Mouse (Mus musculus): ENCODE results near the gene Cs.

Gene Cs

DNA sequence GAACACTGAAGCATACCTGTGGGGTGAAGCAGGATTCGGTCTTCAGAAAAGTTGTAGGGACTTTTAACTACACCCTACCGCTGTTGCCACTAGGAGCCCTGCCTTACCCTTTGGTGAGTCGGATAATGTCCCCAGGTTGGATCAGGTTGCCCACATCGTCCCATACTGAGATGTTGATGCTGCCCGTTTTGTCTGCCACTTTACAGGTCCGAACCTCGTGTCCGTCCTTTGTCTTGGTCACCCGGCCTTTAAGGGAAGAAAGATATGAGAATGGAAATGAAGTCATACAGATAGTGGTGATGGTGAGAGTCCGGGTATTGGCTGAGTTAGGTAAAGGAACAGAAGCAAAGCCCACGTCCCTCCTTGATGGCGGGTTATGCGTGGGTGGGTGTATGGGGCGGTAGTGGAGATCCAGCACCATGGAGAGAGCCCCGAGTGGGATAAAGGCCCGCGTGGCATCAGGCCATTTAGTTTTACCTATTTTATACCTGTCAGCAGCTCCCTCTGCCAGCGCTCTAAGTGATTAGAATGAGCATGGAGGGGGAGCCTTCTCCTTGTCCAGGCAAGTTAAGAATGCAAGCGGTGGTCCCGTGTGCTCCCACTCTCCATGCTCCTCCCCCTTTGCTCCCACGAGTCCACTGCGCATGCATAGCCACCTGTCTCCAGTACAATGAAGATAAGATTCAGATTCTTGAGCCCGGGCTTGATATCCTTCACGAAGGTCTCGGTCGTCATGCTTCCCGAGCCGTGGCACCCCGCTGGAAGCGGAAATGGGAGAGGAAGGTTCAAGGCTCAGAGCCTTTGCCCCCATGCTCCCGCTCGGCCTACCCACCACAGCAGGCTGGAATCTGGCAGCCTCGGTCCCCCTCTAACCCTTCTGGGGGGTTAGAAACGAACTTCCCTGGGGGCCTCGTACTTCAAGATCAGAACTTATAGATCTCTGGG, 71.3 kb downstream of the Cs start:
- no peak for DNase-seq (ENCODE audit: low spot score)

DNA sequence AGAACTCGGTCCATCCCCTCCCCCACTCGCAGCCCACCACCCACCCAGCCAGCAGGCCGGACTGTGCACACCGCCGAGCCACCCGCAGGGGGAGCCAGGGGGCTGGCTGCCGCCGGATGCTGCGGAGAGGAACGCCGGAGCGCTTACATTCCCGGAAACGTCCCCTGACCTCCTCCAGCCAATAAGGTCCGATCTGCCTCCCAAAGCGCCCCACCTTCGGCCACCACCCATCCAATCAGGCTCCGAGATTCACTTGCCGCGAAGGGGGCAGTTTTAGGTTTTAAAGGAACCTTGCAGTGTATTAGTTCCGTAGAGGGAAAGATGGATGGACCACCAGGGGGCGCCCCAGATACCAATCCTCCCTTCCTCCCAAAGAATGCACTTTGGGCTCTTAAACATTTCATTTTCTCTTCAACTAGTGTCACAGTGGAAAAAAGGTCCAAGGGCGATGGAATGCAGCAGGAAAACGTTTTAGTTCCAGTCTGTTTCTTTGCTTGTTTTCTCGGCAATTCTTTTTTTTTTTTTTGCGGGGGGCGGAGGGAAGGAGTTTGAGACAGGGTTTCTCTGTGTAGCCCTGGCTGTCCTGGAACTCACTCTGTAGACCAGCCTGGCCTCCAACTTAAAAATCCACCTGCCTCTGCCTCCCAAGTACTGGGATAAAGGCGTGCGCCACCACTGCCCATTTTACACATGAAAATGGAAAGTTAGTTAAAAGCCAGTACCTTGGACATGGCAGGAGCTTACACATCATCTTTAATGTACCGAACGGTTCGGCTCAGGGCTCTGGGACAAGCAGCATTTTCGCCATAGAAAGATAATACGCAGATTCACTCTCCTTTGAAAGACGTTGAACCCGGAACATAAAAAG, 72.4 kb downstream of the Cs start:
- peak; percentile 100 for DNase-seq (ENCODE audit: low spot score)

DNA sequence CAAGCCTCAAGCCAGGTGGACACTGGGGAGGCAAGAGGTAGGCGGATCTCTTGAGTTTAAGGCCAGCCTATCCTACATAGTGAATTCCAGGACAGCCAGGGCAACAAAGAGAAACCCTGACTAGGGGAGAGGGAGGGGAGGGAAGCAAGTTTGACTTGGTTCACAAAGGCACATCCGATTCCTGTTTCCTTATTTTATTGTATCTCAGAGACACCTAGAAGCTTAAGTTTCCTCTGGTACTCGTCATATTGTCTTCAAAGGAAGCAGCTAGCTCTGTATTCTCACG, 73.0 kb downstream of the Cs start:
- DNase-seq (ENCODE audit: low spot score), result no peak

DNA sequence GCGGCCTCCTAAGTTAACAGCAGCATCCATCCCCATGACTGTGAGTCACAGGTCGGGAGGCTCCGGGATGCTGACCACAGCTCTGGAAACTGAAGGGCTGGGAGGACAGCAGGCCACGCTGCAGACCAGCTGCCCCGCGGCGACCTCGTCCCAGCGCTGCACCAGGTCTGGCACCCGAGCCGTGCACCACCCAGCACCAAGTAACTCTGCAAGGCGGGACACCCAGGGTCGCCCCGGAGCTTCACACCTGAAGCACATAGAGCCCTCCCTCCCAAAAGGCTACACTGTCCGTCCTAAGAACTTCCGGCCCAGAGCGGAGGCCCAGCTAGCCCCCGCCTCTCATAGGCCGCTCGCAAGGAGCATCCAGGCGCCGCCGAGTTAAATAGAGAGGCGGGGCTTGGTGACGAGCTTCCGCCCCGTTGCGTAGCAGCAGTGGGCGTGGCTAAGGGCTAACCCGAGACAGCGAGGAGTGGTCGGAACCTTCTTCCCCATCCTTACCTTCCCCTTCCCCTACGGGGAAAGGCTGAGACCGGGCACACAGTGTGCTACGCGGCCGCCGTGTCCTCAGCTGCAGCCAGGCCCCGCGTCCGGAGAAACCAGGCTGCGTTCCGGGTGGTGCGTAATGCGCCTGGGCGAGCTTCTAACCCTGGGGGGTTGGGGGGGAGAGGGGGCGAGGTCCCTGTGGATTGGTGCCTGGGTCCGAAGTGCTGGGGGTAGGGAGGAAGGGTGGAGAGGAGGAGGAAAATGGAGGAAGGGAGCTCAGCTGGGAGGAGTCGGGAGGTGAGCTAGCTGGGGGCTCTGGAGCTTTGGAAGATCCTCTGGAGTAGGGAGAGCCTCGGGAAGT, 73.9 kb downstream of the Cs start, which contains the start of the genes Nabp2 and Rnf41:
Nabp2 (minus strand) TSS at position 282 of the 844 bp plus-strand sequence.
Rnf41 (plus strand) TSS at position 447 of the 844 bp plus-strand sequence.
- DNase-seq (ENCODE audit: low spot score), result peak; percentile 100

DNA sequence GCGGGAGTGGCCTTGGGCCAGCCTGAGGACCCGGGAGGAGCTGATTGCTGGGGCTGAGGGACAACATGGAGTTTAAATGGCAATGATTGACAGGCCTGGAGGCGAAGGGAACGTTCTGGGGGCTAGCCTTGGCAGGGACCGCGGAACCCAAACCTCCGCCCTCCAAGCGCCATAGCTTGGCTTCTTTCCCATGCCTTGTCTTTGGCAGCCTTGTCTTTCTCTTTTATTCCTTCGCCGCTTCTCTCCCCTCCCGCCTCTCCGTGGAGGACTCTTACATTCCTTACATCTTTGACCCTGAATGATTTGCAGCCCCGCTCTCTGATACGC, 74.5 kb downstream of the Cs start:
- DNase-seq (ENCODE audit: low spot score), result peak; percentile 70

Data from MN1 (cell line).